Mouse (Mus musculus) hindbrain, embryonic 10.5 days (tissue): Measurements from ENCODE around the gene Olfr161. TPM values are rescaled to one million over a fixed set of nuclear protein-coding genes. Genes with fewer than 3 reads are reported as not detected.
"Not testable (repeated sequence)": the region's sequence is repeated elsewhere in the genome, so short reads cannot be mapped to it uniquely, and the experiment has no call there.

ENCODE experiments used
- DNase-seq: peaks from one replicate; pipeline ENCODE4 v3.0.0-alpha.2; 2017; ENCODE audit warnings: low spot score
- H3K27ac ChIP-seq: fragments of 300-500 bp; sonication (generic); 2 replicates; pipeline ENCODE4 v1.5.1; 2016; ENCODE audit warnings: mild to moderate bottlenecking, moderate library complexity
- H3K27me3 ChIP-seq: fragments of 300-500 bp; sonication (generic); 2 replicates; pipeline ENCODE4 v1.6.1; 2016; ENCODE audit warnings: mild to moderate bottlenecking; ENCODE audit not compliant: poor library complexity, insufficient read depth, severe bottlenecking
- H3K36me3 ChIP-seq: fragments of 300-500 bp; sonication (generic); 2 replicates; pipeline ENCODE4 v1.6.1; 2016; ENCODE audit warnings: mild to moderate bottlenecking, moderate library complexity
- H3K4me1 ChIP-seq: fragments of 300-500 bp; sonication (generic); replicated peaks from 2 replicates; pipeline ENCODE4 v1.6.1; 2016; ENCODE audit warnings: mild to moderate bottlenecking
- H3K4me3 ChIP-seq: fragments of 300-500 bp; sonication (generic); 2 replicates; pipeline ENCODE4 v1.5.1; 2016; ENCODE audit warnings: mild to moderate bottlenecking, moderate library complexity
- H3K9me3 ChIP-seq: fragments of 300-500 bp; sonication (generic); 2 replicates; pipeline ENCODE4 v1.6.1; 2016; ENCODE audit warnings: mild to moderate bottlenecking, moderate library complexity
- WGBS: fragments of 180-500 bp; shearing (Covaris S2); methylation state at CpG from one replicate; pipeline ENCODE4 v1.1.7; 2016; 5-methylcytosine and 5-hydroxymethylcytosine counted together
- polyA plus RNA-seq: library from polyadenylated mRNA; unstranded; fragments of >200 nt; fragmentation: Nextera tagmentation; extraction: Ambion mirVana; gene quantifications from 2 replicates; pipeline ENCODE4 v1.2.1, GENCODE M21; 2016

Gene Olfr161
- not detected in 2 replicates for polyA plus RNA-seq

DNA sequence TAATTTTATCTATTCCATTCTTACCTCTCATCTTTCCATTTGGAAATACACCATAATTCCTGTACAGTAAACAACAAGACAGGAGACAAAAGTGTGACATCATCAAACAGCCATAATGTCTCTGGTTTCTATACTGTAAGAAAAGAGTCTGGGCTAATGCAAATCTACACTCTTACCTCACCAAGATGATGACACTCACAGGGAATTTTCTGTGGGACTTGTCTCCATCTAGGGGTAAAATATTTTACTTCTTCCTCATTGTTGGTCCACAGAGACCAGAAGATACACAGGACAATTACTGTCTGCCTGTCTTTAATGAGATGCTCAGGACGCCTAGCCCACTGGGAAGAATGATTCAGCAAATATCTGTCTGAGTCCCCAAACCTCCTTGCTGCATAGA, at the start of gene Olfr161:
Olfr161 (plus strand) TSS at position 352 of the 400 bp plus-strand sequence.
- H3K4me1 ChIP-seq = no peaks in the 10 kb centered on the region
- H3K36me3 ChIP-seq = no peaks in the 10 kb centered on the region
- no peaks in the 10 kb centered on the region for H3K27me3 ChIP-seq
- no peak within 1 kb of the TSS for H3K4me3 ChIP-seq
- no peak for DNase-seq
- H3K9me3 ChIP-seq = peaks cover 51% of the 10 kb centered on the region
- WGBS = 81% methylated on average over 1 of the region's 1 CpGs
- H3K27ac ChIP-seq = no peak within 1 kb of the TSS

- no peaks in the 10 kb centered on the region for H3K4me1 ChIP-seq
- no peaks in the 10 kb centered on the region for H3K27me3 ChIP-seq
- no peak overlapping the region for H3K4me3 ChIP-seq
Observed at GRCm38 (mm10) chr16:3563553-3563952, 27.3 kb upstream of the Olfr161 start.

DNA sequence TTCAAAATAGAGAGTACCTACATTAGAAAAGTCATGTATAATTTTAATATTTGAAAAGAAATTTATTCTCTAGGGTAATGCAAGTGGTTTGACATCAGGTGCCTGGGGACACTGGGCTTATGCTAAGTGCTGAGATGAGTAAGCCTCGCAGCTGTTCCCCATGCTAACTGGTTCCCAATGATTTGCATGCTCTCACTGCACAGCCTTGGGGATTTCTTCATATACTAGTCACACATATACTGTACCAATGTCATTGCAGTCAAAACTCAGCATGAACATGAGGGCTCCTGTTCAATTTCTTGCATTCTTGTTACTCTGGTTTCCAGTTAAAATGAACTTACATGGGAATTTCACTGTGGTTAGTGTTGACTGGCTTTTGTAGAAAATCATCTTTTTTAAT, 13.2 kb upstream of the Olfr161 start:
- not testable (repeated sequence) for H3K4me3 ChIP-seq, H3K4me1 ChIP-seq, H3K36me3 ChIP-seq, DNase-seq, H3K27me3 ChIP-seq, H3K27ac ChIP-seq
- 76% methylated on average over 1 of the region's 1 CpGs for WGBS
- peaks cover 34% of the 10 kb centered on the region for H3K9me3 ChIP-seq

More at GRCm38 (mm10) chr16:3563553-3563952, 27.3 kb upstream of the Olfr161 start:
- Histone ChIP-seq H3K36me3 (no peaks in the 10 kb centered on the region), H3K9me3 (peaks cover 34% of the 10 kb centered on the region), H3K27ac (no peak overlapping the region)
- DNase-seq = no peak

- not testable (repeated sequence) for DNase-seq, H3K36me3 ChIP-seq, H3K4me1 ChIP-seq, H3K27ac ChIP-seq, H3K4me3 ChIP-seq, H3K27me3 ChIP-seq
- 88% methylated on average over 1 of the region's 1 CpGs for WGBS
- H3K9me3 ChIP-seq = peaks cover 38% of the 10 kb centered on the region
Observed at GRCm38 (mm10) chr16:3578227-3578848, 12.5 kb upstream of the Olfr161 start.

GRCm38 (mm10) chr16:3631376-3631775, 40.5 kb downstream of the Olfr161 start:
- not testable (repeated sequence) for H3K36me3 ChIP-seq, H3K4me3 ChIP-seq, H3K27me3 ChIP-seq, H3K4me1 ChIP-seq, DNase-seq, H3K27ac ChIP-seq
- 89% methylated on average over 5 of the region's 5 CpGs for WGBS
- peaks cover 35% of the 10 kb centered on the region for H3K9me3 ChIP-seq

DNA sequence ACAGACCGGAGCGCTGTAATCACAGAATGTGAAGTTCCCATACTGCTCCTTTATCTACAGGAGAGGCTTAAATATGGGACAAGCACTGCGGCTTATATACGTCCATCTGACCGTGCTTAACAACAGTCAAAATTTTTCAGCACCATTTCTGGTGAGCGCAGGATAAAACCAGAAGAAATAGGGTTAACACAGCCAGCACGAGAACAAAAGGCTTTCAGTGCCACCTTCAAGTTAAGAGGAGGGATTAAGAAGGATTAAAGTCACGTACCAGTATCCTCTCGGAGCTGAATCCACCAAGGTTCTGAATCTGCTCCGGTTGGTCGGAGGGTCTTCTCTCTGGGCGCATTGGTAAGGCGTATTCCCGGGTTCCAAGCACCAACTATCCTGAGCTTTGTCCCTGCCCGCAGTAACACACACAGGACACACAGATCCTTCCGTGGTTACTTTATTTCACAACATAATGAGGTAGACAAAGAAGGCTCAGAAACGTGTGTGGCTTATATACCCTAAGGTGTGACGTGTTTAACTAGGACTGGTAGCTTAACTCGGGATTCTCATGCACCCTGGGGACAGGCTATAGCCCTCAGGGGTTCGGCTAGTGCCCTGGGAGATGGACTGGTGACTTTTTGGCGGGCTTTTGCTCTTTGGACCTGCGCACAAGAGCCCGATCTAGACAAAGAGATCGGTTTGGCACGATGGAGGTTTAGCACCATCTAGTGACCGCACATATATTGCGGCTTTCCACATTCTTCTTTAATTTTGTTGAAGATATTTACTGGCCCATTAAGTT, 41.9 kb downstream of the Olfr161 start:
- peak overlapping the region; percentile 76 for H3K27ac ChIP-seq
- not testable (repeated sequence) for H3K36me3 ChIP-seq, H3K4me1 ChIP-seq, H3K27me3 ChIP-seq
- WGBS = 39% methylated on average over 27 of the region's 27 CpGs
- H3K9me3 ChIP-seq = peaks cover 25% of the 10 kb centered on the region
- peak overlapping the region; percentile 36 for H3K4me3 ChIP-seq
- DNase-seq = peak; percentile 31

Other genes starting within 250 kb of the Olfr161 start
- gene Mefv, start 127.1 kb downstream of the Olfr161 start, polyA plus RNA-seq = not detected in 2 replicates
- gene Zfp263, start 153.1 kb downstream of the Olfr161 start, polyA plus RNA-seq = 45.9 and 50.3 TPM in 2 replicates
- gene Olfr15, start 239.8 kb downstream of the Olfr161 start, polyA plus RNA-seq = not detected in 2 replicates